Mouse (Mus musculus): ENCODE measurements around the gene Thop1.

The Thop1 gene

GRCm38 (mm10) chr10:81119625-81120024 is 49.8 kb downstream of the Thop1 start:
- DNase-seq = no peak

- DNase-seq = no peak
These were observed 50.8 kb downstream of the Thop1 start for GRCm38 (mm10) chr10:81120650-81121049.

- no peak for DNase-seq
These were observed 53.1 kb downstream of the Thop1 start for GRCm38 (mm10) chr10:81122889-81123288.

- no peak for DNase-seq
These were observed 53.7 kb downstream of the Thop1 start for GRCm38 (mm10) chr10:81123500-81123899.

Measured in kidney, postnatal 25 days (tissue).